Mouse (Mus musculus) hindbrain, embryonic 16.5 days (tissue): ENCODE measurements around the gene Dlx6. TPM values are rescaled to one million over a fixed set of nuclear protein-coding genes. Genes with fewer than 3 reads are reported as not detected.

Source experiments
- ATAC-seq: fragments of 200-750 bp; cut with Nextera tagmentation; 2 replicates; pipeline ENCODE4 v1.8.0; 2017; ENCODE audit warnings: moderate TSS enrichment, moderate library complexity
- H3K27ac ChIP-seq: fragments of 300-500 bp; sonication (generic); 2 replicates; pipeline ENCODE4 v1.5.1; 2014; ENCODE audit warnings: low read depth, mild to moderate bottlenecking, control low read depth, low read length, moderate library complexity
- H3K27me3 ChIP-seq: fragments of 300-500 bp; sonication (generic); replicated peaks from 2 replicates; pipeline ENCODE4 v1.6.1; 2014; ENCODE audit warnings: low read length; ENCODE audit not compliant: control insufficient read depth, insufficient read depth
- H3K36me3 ChIP-seq: fragments of 300-500 bp; sonication (generic); 2 replicates; pipeline ENCODE4 v1.6.1; 2014; ENCODE audit warnings: mild to moderate bottlenecking, low read length, moderate library complexity, mixed read lengths; ENCODE audit not compliant: control insufficient read depth, insufficient read depth
- H3K4me1 ChIP-seq: fragments of 300-500 bp; sonication (generic); 2 replicates; pipeline ENCODE4 v1.6.1; 2014; ENCODE audit warnings: low read depth, low read length; ENCODE audit not compliant: control insufficient read depth, insufficient read depth
- H3K4me2 ChIP-seq: fragments of 300-500 bp; sonication (generic); 2 replicates; pipeline ENCODE4 v1.6.1; 2014; ENCODE audit warnings: mild to moderate bottlenecking, low read length, control low read depth, moderate library complexity
- H3K4me3 ChIP-seq: fragments of 300-500 bp; sonication (generic); 2 replicates; pipeline ENCODE4 v1.5.1; 2014; ENCODE audit warnings: mild to moderate bottlenecking, low read length, control low read depth, moderate library complexity
- H3K9ac ChIP-seq: fragments of 300-500 bp; sonication (generic); 2 replicates; pipeline ENCODE4 v1.6.1; 2014; ENCODE audit warnings: low read depth, mild to moderate bottlenecking, control low read depth, low read length, moderate library complexity
- H3K9me3 ChIP-seq: fragments of 300-500 bp; sonication (generic); 2 replicates; pipeline ENCODE4 v1.6.1; 2014; ENCODE audit warnings: mild to moderate bottlenecking, low read length, moderate library complexity; ENCODE audit not compliant: control insufficient read depth
- WGBS: fragments of 180-500 bp; shearing (Covaris S2); extraction: QIAGEN DNeasy Blood & Tissue Kit; methylation state at CpG from one replicate; pipeline ENCODE4 v1.1.7; 2014; 5-methylcytosine and 5-hydroxymethylcytosine counted together
- polyA plus RNA-seq: library from polyadenylated mRNA; unstranded; fragments of >200 nt; fragmentation: Nextera tagmentation; extraction: Ambion mirVana; gene quantifications from 2 replicates; pipeline ENCODE4 v1.2.1, GENCODE M21; 2015

The Dlx6 gene
- polyA plus RNA-seq, 1 experiment from 2014 or later = not detected

DNA sequence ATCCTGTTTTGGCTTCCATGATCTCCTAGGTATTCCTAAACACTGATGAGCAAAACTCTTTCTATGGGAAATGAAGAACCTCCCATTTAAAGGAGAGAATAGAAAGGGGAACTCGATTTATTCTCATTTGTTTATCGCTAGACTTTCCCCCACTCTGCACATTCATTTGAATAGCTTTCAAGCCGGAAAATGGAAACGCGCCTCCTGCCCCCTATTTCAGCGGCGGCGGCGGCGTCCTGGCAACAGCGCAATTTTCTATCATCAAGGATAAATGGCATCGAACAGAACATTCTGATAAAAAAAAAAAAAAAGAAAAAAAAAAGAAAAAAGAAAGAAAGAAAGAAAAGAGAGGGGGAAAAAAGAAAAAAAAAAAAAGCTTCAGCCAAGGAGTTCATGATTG lies 13.4 kb upstream of the Dlx6 start:
- 2% methylated on average over 12 of the region's 12 CpGs for WGBS

DNA sequence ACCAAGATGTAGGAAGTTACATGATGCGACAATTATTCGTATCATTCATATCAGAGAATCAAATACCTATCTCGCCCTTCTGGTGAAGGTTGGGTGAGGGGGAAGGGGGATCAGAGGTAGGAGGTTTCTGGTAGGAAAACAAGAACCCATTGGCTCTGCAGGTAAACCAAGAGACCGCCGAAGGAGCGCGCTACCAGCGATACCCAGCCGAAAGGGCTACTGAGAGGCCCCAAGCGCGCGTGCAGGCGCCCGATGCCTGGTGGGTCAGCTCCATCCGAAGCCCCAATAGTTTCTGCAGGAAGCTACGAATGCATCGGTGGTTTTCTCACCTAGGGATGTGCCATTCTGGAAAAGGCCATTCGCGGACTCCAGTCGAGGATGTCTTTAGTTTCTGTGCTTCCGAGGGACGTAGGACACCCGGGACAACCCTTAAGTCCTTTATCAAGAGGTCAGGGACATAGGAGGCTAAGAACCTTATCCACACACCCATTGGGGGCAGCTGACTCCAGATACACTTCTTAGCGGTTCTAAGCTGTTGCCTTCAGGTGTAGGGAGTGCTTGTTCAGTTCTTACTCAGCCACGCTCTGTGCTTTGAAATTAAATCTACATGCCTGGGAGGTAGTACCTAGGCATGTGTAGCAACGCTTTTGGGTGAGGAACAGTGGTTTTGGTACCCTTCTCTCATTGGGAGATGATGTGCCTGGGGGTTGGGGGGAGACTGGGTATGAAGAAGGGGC lies 12.6 kb upstream of the Dlx6 start:
- 1% methylated on average over 26 of the region's 26 CpGs for WGBS
- H3K4me3 ChIP-seq = no peak overlapping the region
- no peak for ATAC-seq
- H3K9ac ChIP-seq = no peak overlapping the region
- no peaks in the 10 kb centered on the region for H3K36me3 ChIP-seq
- no peaks in the 10 kb centered on the region for H3K9me3 ChIP-seq
- no peak overlapping the region for H3K4me2 ChIP-seq
- H3K27me3 ChIP-seq = peaks cover 65% of the 10 kb centered on the region
- H3K4me1 ChIP-seq = no peaks in the 10 kb centered on the region
- no peak overlapping the region for H3K27ac ChIP-seq

More for the DNA sequence above, 13.4 kb upstream of the Dlx6 start:
- Histone ChIP-seq H3K27me3 (peaks cover 59% of the 10 kb centered on the region), H3K4me3 (no peak overlapping the region), H3K4me1 (no peaks in the 10 kb centered on the region), H3K9ac (no peak overlapping the region), H3K27ac (no peak overlapping the region), H3K36me3 (no peaks in the 10 kb centered on the region), H3K4me2 (no peak overlapping the region), H3K9me3 (no peaks in the 10 kb centered on the region)
- no peak for ATAC-seq

DNA sequence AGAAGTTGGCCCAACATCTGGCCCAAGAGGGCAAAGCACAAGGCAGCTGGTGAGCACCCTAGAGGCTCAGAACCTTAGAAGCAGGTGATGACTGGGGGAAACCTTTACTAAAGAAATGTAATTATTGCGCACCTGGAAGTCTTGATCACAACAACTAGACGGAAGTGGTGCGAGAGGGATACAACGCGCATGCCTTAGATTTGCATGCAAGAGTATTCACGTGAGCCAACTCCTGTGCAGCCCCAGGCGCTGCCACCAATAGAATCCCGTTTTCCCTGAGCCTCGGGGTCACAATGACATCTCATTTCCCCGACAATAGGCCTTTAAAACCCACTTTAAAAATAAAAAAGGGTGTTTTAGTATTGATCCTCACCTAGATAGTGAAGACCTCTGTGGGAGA lies 12.0 kb upstream of the Dlx6 start:
- H3K36me3 ChIP-seq = no peaks in the 10 kb centered on the region
- WGBS = 3% methylated on average over 10 of the region's 10 CpGs
- no peaks in the 10 kb centered on the region for H3K9me3 ChIP-seq
- peaks cover 69% of the 10 kb centered on the region for H3K27me3 ChIP-seq
- no peak overlapping the region for H3K9ac ChIP-seq
- ATAC-seq = no peak
- H3K27ac ChIP-seq = no peak overlapping the region
- H3K4me1 ChIP-seq = no peaks in the 10 kb centered on the region
- no peak overlapping the region for H3K4me2 ChIP-seq
- no peak overlapping the region for H3K4me3 ChIP-seq

DNA sequence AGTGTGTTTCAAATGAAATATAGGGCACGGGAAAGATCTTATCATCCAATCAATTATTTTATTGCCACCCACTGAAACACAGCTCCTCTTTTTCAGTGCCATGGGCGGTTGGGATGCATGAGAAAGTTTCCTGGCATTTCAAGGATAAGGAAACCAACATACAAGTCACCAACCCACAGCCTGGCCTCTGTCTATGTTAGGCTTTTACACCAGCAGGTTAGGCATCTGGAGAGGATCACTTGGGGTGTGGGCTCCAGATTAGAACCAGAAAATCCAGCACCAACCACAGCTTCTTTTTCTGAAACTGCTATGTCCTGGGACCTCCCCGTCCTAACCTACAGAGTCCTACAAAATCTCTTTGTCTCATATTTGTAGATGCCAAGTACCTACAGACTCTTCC lies 10.2 kb upstream of the Dlx6 start:
- H3K4me1 ChIP-seq = no peaks in the 10 kb centered on the region
- H3K9me3 ChIP-seq = no peaks in the 10 kb centered on the region
- WGBS = 31% methylated on average over 3 of the region's 3 CpGs
- no peak overlapping the region for H3K9ac ChIP-seq
- no peak overlapping the region for H3K4me2 ChIP-seq
- peaks cover 70% of the 10 kb centered on the region for H3K27me3 ChIP-seq
- no peak for ATAC-seq
- no peak overlapping the region for H3K4me3 ChIP-seq
- no peaks in the 10 kb centered on the region for H3K36me3 ChIP-seq
- H3K27ac ChIP-seq = no peak overlapping the region

DNA sequence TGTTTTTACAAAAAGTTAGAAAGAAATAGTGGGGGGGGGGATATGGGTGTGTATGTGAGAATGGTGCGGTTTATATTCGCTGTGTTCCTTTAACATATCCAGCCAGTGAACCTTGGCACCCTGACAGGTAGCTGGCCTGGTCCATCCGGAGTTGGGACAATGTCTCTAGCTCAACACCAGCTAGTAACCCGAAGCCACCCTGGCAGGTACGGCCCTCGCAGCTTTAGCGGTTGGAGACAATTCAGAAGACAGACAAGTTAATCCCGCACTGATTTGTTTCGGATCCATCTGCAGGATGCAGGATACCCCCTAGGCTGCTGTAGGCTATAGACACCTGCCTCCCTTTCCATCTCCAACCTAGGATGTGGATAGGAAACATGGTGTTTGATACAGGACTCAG lies 9.0 kb upstream of the Dlx6 start:
- Histone ChIP-seq H3K9me3 (no peaks in the 10 kb centered on the region), H3K36me3 (no peaks in the 10 kb centered on the region), H3K9ac (no peak overlapping the region), H3K4me2 (no peak overlapping the region), H3K4me1 (no peaks in the 10 kb centered on the region), H3K27me3 (peaks cover 70% of the 10 kb centered on the region), H3K4me3 (no peak overlapping the region), H3K27ac (no peak overlapping the region)
- 1% methylated on average over 9 of the region's 9 CpGs for WGBS
- no peak for ATAC-seq

DNA sequence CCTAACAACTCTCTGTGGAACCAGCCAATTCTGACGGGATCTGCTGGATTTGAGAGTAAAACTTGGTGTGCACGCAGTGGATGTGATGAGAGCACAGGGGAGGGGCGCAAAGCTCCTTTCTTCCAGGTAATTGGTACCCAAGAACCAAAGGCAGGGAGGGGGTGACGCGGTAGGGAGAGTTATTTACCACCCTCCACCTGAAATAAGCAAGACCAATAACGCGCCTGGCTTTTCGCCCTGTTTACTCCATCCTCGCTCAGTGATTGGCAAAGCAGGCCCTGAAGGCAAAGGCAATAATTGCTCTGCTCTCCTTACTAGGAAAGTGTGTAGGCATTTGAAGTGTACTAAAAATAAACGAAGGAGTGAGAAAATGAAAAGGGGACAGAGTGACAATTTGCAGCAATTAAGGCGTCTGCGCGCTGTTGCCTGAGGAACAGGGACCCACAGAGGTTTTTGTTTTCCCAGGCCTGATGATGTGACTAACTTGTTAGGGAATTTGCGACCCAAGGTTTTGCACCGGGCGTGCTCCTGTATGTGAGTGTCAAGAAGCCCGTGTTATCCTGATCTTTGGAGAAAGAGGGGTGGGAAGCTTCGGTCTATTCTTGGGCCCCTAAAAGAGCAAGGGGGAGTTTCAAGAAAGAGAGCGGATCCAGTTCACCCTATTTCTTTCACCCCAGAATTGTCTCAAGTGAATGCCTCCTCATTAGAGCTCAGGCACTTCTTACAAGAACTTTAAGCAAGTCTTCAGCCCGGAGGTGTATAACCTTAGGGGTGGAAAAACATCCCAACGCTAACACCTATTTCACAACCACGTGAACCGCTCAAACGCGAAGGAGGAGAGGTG lies 8.0 kb upstream of the Dlx6 start:
- WGBS = 1% methylated on average over 25 of the region's 25 CpGs
- ATAC-seq = no peak
- H3K27me3 ChIP-seq = peaks cover 71% of the 10 kb centered on the region
- no peak overlapping the region for H3K27ac ChIP-seq
- no peak overlapping the region for H3K4me2 ChIP-seq
- no peaks in the 10 kb centered on the region for H3K36me3 ChIP-seq
- no peak overlapping the region for H3K4me3 ChIP-seq
- no peaks in the 10 kb centered on the region for H3K9me3 ChIP-seq
- H3K4me1 ChIP-seq = no peaks in the 10 kb centered on the region
- H3K9ac ChIP-seq = no peak overlapping the region

DNA sequence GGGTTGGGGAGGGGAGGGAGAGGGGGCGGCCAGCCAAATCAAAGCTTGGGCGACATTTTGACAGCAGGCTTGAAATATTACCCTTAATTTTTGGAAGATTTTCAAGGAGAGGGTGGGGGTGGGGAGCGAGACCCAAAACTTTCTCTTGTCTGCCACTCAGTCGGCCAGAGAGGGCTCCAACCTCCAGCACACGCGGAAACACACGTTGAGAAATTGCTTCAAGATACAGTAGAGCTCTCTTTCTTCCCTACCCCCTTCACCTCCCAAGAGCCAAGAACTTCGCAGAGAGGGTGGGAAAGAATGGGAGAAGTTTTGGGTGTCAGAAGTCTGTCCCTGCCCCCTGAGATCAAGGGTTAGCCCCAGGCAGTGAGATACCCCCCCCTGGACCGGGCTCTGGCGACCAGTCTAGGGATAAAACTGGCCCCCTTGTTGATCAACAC lies 7.4 kb upstream of the Dlx6 start:
- Histone ChIP-seq H3K9ac (no peak overlapping the region), H3K4me1 (no peaks in the 10 kb centered on the region), H3K4me2 (no peak overlapping the region), H3K27me3 (peaks cover 70% of the 10 kb centered on the region), H3K27ac (no peak overlapping the region), H3K9me3 (no peaks in the 10 kb centered on the region), H3K4me3 (no peak overlapping the region), H3K36me3 (no peaks in the 10 kb centered on the region)
- ATAC-seq = no peak
- WGBS = under 1% methylated on average over 8 of the region's 10 CpGs

DNA sequence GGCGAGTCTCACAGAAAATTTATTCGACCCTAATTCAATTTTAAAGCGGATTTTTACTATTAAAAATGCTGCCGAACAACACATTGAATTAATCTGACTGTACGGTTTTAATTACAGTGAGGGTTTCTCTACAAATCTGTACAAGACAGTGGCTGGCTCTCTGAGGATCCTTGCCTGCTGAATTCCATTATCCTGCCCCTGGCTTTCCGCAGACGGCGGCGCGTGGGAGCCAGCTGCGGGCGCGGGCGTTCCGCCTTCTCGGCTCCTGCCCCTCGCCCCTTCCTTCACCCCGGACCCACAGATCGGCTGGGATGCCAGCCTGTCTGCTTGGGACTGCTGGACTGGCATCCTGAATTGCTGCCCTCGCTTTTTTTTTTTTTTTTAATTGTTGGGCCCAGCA lies 6.8 kb upstream of the Dlx6 start:
- Histone ChIP-seq H3K9me3 (no peaks in the 10 kb centered on the region), H3K27me3 (peaks cover 68% of the 10 kb centered on the region), H3K4me2 (no peak overlapping the region), H3K9ac (no peak overlapping the region), H3K4me1 (no peaks in the 10 kb centered on the region), H3K27ac (no peak overlapping the region), H3K4me3 (no peak overlapping the region), H3K36me3 (no peaks in the 10 kb centered on the region)
- ATAC-seq = no peak
- 0% methylated on average over 20 of the region's 20 CpGs for WGBS

DNA sequence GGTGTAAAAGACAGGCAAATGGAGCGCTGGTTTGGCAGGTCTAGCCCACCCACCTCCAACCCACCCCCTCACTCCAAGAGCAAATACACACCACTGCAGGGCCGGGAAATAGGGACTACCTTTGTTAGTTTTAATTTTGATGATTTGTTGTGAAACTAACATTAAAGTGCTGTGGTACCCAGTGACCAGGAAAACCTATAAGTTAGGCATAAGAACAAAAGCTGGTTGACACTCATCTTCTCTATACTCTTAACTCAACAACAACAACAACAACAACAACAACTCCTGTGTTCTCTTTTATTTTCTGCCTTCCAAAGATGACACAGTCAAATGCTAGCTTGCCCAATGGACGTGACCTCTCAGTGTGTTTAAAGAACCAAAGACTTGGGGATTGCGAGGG lies 6.3 kb upstream of the Dlx6 start:
- no peak overlapping the region for H3K4me2 ChIP-seq
- no peak for ATAC-seq
- H3K27ac ChIP-seq = no peak overlapping the region
- under 1% methylated on average over 4 of the region's 4 CpGs for WGBS
- H3K27me3 ChIP-seq = peaks cover 64% of the 10 kb centered on the region
- no peaks in the 10 kb centered on the region for H3K4me1 ChIP-seq
- H3K36me3 ChIP-seq = no peaks in the 10 kb centered on the region
- H3K9me3 ChIP-seq = no peaks in the 10 kb centered on the region
- H3K9ac ChIP-seq = no peak overlapping the region
- no peak overlapping the region for H3K4me3 ChIP-seq
